24 mouse cellular contexts compared by ENCODE assay signal in the genomic region with DNA sequence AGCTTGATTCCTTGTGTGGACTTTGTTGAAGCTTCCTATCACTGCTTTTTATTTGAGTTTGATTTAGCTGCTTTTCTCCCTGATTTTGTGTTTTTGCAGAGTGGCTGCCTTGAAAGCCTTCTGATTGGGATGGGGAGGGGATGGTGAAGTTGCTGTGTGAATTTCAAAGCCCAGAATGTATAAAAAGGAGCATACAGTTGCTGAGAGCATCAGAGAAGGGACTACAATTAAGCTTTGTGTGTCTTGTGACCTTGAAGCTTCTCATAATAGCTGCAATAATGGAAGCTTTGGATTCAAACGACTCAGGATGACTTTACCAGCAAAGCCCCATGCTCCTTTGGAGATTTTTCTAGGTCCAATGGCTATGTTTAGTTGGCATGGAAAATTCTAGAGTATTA.
DNase-seq lines count a peak whose midpoint lies in the region; ATAC-seq and TF ChIP-seq lines count a peak whose summit lies in the region.
"Had no signal": no experiment of that assay in that cellular context is flagged by ENCODE, and none has a peak within 500 bp of the region (broad histone marks: within the 10 kb centered on the region; RNA-seq: fewer than 3 reads in every experiment).

No protein-coding gene starts in this region.

- TF ChIP-seq CTCF in forebrain, postnatal 0 days (IDR thresholded peaks at IDR 0.05; ENCODE audit: low read depth), result no peak
- no peak for TF ChIP-seq CTCF in brain, embryonic 14.5 days (IDR thresholded peaks at IDR 0.05; ENCODE audit: borderline replicate concordance, extremely low read depth, insufficient read depth, insufficient read length)

- no peak for TF ChIP-seq POLR2A in brain, embryonic 14.5 days (IDR thresholded peaks at IDR 0.05; ENCODE audit: borderline replicate concordance, extremely low read depth, insufficient read depth, insufficient read length, poor library complexity, severe bottlenecking)

- WGBS in forebrain, embryonic 14.5 days, result 11% methylated on average over 1 of the region's 1 CpGs
- WGBS in forebrain, embryonic 15.5 days, result 19% methylated on average over 1 of the region's 1 CpGs
- WGBS in forebrain, postnatal 0 days, result 7% methylated on average over 1 of the region's 1 CpGs
- WGBS in forebrain, embryonic 11.5 days, result 47% methylated on average over 1 of the region's 1 CpGs
- WGBS in hindbrain, embryonic 14.5 days, result 27% methylated on average over 1 of the region's 1 CpGs

- H3K4me1 ChIP-seq in forebrain, embryonic 14.5 days (ENCODE audit: control insufficient read depth, insufficient read depth, low read length), result peaks cover 3% of the 10 kb centered on the region
- peaks cover 7% of the 10 kb centered on the region; the same call in 1 of the 2 replicates for H3K4me1 ChIP-seq in forebrain, embryonic 15.5 days
- no peaks in the 10 kb centered on the region; the same call in 1 of the 2 replicates for H3K4me1 ChIP-seq in forebrain, postnatal 0 days (ENCODE audit: insufficient read depth)
- H3K4me1 ChIP-seq in forebrain, embryonic 11.5 days (replicated peaks; ENCODE audit: control insufficient read depth, insufficient read depth, low read length), result no peaks in the 10 kb centered on the region
- peaks cover 5% of the 10 kb centered on the region; the same call in 1 of the 2 replicates for H3K4me1 ChIP-seq in hindbrain, embryonic 14.5 days (replicated peaks; ENCODE audit: control insufficient read depth, insufficient read depth, low read length)
- H3K4me1 ChIP-seq: embryonic facial prominence, embryonic 13.5 days; embryonic facial prominence, embryonic 15.5 days had no signal

- H3K9me3 ChIP-seq in forebrain, embryonic 14.5 days (replicated peaks; ENCODE audit: control insufficient read depth, low read length), result no peaks in the 10 kb centered on the region
- H3K9me3 ChIP-seq in forebrain, embryonic 15.5 days, result no peaks in the 10 kb centered on the region
- no peaks in the 10 kb centered on the region for H3K9me3 ChIP-seq in forebrain, postnatal 0 days (ENCODE audit: low read length)
- no peaks in the 10 kb centered on the region for H3K9me3 ChIP-seq in forebrain, embryonic 11.5 days (ENCODE audit: control insufficient read depth, low read length)
- H3K9me3 ChIP-seq in hindbrain, embryonic 14.5 days (ENCODE audit: control insufficient read depth, low read length), result no peaks in the 10 kb centered on the region
- H3K9me3 ChIP-seq: embryonic facial prominence, embryonic 13.5 days; embryonic facial prominence, embryonic 15.5 days had no signal

- H3K9ac ChIP-seq in forebrain, embryonic 14.5 days (ENCODE audit: low read length), result no peak overlapping the region
- no peak overlapping the region for H3K9ac ChIP-seq in forebrain, embryonic 15.5 days (replicated peaks)
- H3K9ac ChIP-seq in forebrain, postnatal 0 days, result no peak overlapping the region
- no peak overlapping the region for H3K9ac ChIP-seq in forebrain, embryonic 11.5 days (ENCODE audit: low read length)
- H3K9ac ChIP-seq in hindbrain, embryonic 14.5 days, result no peak overlapping the region
- H3K9ac ChIP-seq: embryonic facial prominence, embryonic 13.5 days; embryonic facial prominence, embryonic 15.5 days had no signal

- no peak overlapping the region for H3K4me2 ChIP-seq in forebrain, embryonic 14.5 days (ENCODE audit: low read length)
- no peak overlapping the region for H3K4me2 ChIP-seq in forebrain, embryonic 15.5 days (replicated peaks)
- H3K4me2 ChIP-seq in forebrain, postnatal 0 days (ENCODE audit: low read depth), result no peak overlapping the region
- H3K4me2 ChIP-seq in forebrain, embryonic 11.5 days (ENCODE audit: low read depth, low read length, severe bottlenecking), result no peak overlapping the region
- no peak overlapping the region for H3K4me2 ChIP-seq in hindbrain, embryonic 14.5 days (replicated peaks)
- H3K4me2 ChIP-seq: embryonic facial prominence, embryonic 13.5 days; embryonic facial prominence, embryonic 15.5 days had no signal

- H3K36me3 ChIP-seq in forebrain, embryonic 14.5 days (ENCODE audit: control insufficient read depth, insufficient read depth, low read length), result no peaks in the 10 kb centered on the region
- no peaks in the 10 kb centered on the region for H3K36me3 ChIP-seq in forebrain, embryonic 15.5 days
- no peaks in the 10 kb centered on the region for H3K36me3 ChIP-seq in forebrain, postnatal 0 days (ENCODE audit: insufficient read depth)
- no peaks in the 10 kb centered on the region for H3K36me3 ChIP-seq in forebrain, embryonic 11.5 days (ENCODE audit: control insufficient read depth, insufficient read depth, low read length)
- H3K36me3 ChIP-seq in hindbrain, embryonic 14.5 days (replicated peaks; ENCODE audit: control insufficient read depth, insufficient read depth), result no peaks in the 10 kb centered on the region
- H3K36me3 ChIP-seq: embryonic facial prominence, embryonic 13.5 days; embryonic facial prominence, embryonic 15.5 days had no signal

- no peak overlapping the region for H3K27ac ChIP-seq in forebrain, embryonic 14.5 days (ENCODE audit: low read depth, low read length)
- H3K27ac ChIP-seq in forebrain, embryonic 15.5 days (replicated peaks), result no peak overlapping the region
- no peak overlapping the region for H3K27ac ChIP-seq in forebrain, postnatal 0 days (ENCODE audit: low read depth, low read length)
- H3K27ac ChIP-seq in forebrain, embryonic 11.5 days (ENCODE audit: low read depth, low read length), result no peak overlapping the region
- no peak overlapping the region for H3K27ac ChIP-seq in hindbrain, embryonic 14.5 days
- H3K27ac ChIP-seq: embryonic facial prominence, embryonic 13.5 days; embryonic facial prominence, embryonic 15.5 days; gastrocnemius, adult 2 months had no signal

- no peaks in the 10 kb centered on the region for H3K27me3 ChIP-seq in forebrain, embryonic 14.5 days (replicated peaks; ENCODE audit: control insufficient read depth, insufficient read depth, low read length)
- H3K27me3 ChIP-seq in forebrain, embryonic 15.5 days, result no peaks in the 10 kb centered on the region
- no peaks in the 10 kb centered on the region for H3K27me3 ChIP-seq in forebrain, postnatal 0 days (ENCODE audit: insufficient read depth, low read length)
- H3K27me3 ChIP-seq in forebrain, embryonic 11.5 days (ENCODE audit: control insufficient read depth, insufficient read depth, low read length), result no peaks in the 10 kb centered on the region
- no peaks in the 10 kb centered on the region for H3K27me3 ChIP-seq in hindbrain, embryonic 14.5 days (ENCODE audit: control insufficient read depth, insufficient read depth, low read length)
- H3K27me3 ChIP-seq: embryonic facial prominence, embryonic 13.5 days; embryonic facial prominence, embryonic 15.5 days had no signal

- DNase-seq in forebrain, embryonic 14.5 days (ENCODE audit: low spot score), result peak; percentile 34
- DNase-seq in forebrain, postnatal 0 days, result no peak
- DNase-seq in forebrain, embryonic 11.5 days (ENCODE audit: low spot score), result no peak
- DNase-seq in heart, adult 11 months, result peak; percentile 30
- DNase-seq in heart, postnatal 4 days, result no peak
- DNase-seq in brain, embryonic 14.5 days (ENCODE audit: low read depth), result peak; percentile 57
- no peak for DNase-seq in hindbrain, embryonic 14.5 days (ENCODE audit: low spot score)
- DNase-seq: adrenal gland, adult 8-10 months; adrenal gland, postnatal 14 days; adrenal gland, postnatal 36 days; cerebellum, adult 11 months; cerebellum, adult 18-20 months; cerebellum, adult 8-10 months; cerebellum, adult 9-11 months; cerebellum, postnatal 14 days; cerebellum, postnatal 36 days; embryo, embryonic 11 days; gastrocnemius, adult 2 months had no signal

- H3K4me3 ChIP-seq in forebrain, embryonic 14.5 days (ENCODE audit: low read depth, low read length), result no peak overlapping the region
- no peak overlapping the region for H3K4me3 ChIP-seq in forebrain, embryonic 15.5 days
- no peak overlapping the region for H3K4me3 ChIP-seq in forebrain, postnatal 0 days (ENCODE audit: low read depth, low read length)
- H3K4me3 ChIP-seq in forebrain, embryonic 11.5 days (ENCODE audit: low read depth, low read length), result no peak overlapping the region
- H3K4me3 ChIP-seq in hindbrain, embryonic 14.5 days (replicated peaks; ENCODE audit: low read length), result no peak overlapping the region
- H3K4me3 ChIP-seq: embryonic facial prominence, embryonic 13.5 days; embryonic facial prominence, embryonic 15.5 days; erythroblast, embryonic 14.5 days; gastrocnemius, adult 2 months had no signal

- peak; percentile 56; the same call in 1 of the 2 replicates for ATAC-seq in forebrain, embryonic 14.5 days
- ATAC-seq in forebrain, embryonic 15.5 days (replicated peaks), result no peak
- ATAC-seq in forebrain, postnatal 0 days, result peak; percentile 34
- ATAC-seq in forebrain, embryonic 11.5 days (replicated peaks; ENCODE audit: low FRiP score), result no peak
- ATAC-seq in hindbrain, embryonic 14.5 days (ENCODE audit: low FRiP score), result no peak
- ATAC-seq: activated CD4-positive, CD25-positive, alpha-beta regulatory T cell, adult 4 months; Patski had no signal

Comparison
In these comparisons a context has a peak if more than half of its experiments do, and no peak if none do; other contexts are left out.
1. ATAC-seq: peak in forebrain, embryonic 14.5 days (single experiment) and forebrain, postnatal 0 days (single experiment); none in forebrain, embryonic 15.5 days (single experiment), forebrain, embryonic 11.5 days (single experiment) and hindbrain, embryonic 14.5 days (single experiment).
2. DNase-seq: peak in forebrain, embryonic 14.5 days (single experiment), heart, adult 11 months (single experiment) and brain, embryonic 14.5 days (single experiment); none in forebrain, postnatal 0 days (single experiment), forebrain, embryonic 11.5 days (single experiment), heart, postnatal 4 days (single experiment) and hindbrain, embryonic 14.5 days (single experiment).